ENCODE assay signal across 1 mouse cellular context in genomic region chr2:156864481-156864880, GRCm38 (mm10).
TF ChIP-seq lines count a peak whose summit lies in the region.

No protein-coding gene starts in this region.

TF ChIP-seq in MEL, 35 proteins besides CTCF, POLR2A, EP300 and RAD21 (continued from another document):
- TF ChIP-seq POLR2AphosphoS5 (IDR thresholded peaks at IDR 0.05; ENCODE audit: borderline replicate concordance, low read depth, low read length) (no peak), SMC3 (IDR thresholded peaks at IDR 0.05; ENCODE audit: low read depth, low read length) (no peak), ZC3H11A (IDR thresholded peaks at IDR 0.05; ENCODE audit: low read depth, low read length) (no peak), USF2 (IDR thresholded peaks at IDR 0.05; ENCODE audit: borderline replicate concordance in 1 of 2, insufficient read depth in 1 of 2, low read depth in 1 of 2, low read length in 2 of 2) (no peak), GABPA (IDR thresholded peaks at IDR 0.05; ENCODE audit: low read depth, low read length) (no peak)
